Mouse (Mus musculus) forebrain, embryonic 12.5 days (tissue): ENCODE measurements at regions not wholly inside any gene's neighbourhood (a gene's known extent, or its start where the extent isn't known, plus 50 kb on each side); places are given as distances from the start of the nearest gene placed in this dataset.
A peak's percentile ranks its signal among the peaks of the same experiment; 100 is the strongest.

Experiments
- ATAC-seq: fragments of 200-750 bp; cut with Nextera tagmentation; 2 replicates; pipeline ENCODE4 v1.8.0; 2017; ENCODE audit warnings: moderate TSS enrichment; ENCODE audit not compliant: low FRiP score
- H3K27ac ChIP-seq: fragments of 300-500 bp; sonication (generic); 2 replicates; pipeline ENCODE4 v1.5.1; 2016; ENCODE audit warnings: mild to moderate bottlenecking
- H3K27me3 ChIP-seq: fragments of 300-500 bp; sonication (generic); 2 replicates; pipeline ENCODE4 v1.6.1; 2016; ENCODE audit warnings: mild to moderate bottlenecking
- H3K36me3 ChIP-seq: fragments of 300-500 bp; sonication (generic); replicated peaks from 2 replicates; pipeline ENCODE4 v1.6.1; 2016; ENCODE audit warnings: mild to moderate bottlenecking
- H3K4me1 ChIP-seq: fragments of 300-500 bp; sonication (generic); 2 replicates; pipeline ENCODE4 v1.6.1; 2016
- H3K4me2 ChIP-seq: fragments of 300-500 bp; sonication (generic); 2 replicates; pipeline ENCODE4 v1.6.1; 2016; ENCODE audit warnings: mild to moderate bottlenecking, moderate library complexity
- H3K4me3 ChIP-seq: fragments of 300-500 bp; sonication (generic); replicated peaks from 2 replicates; pipeline ENCODE4 v1.5.1; 2016; ENCODE audit warnings: mild to moderate bottlenecking
- H3K9ac ChIP-seq: fragments of 300-500 bp; sonication (generic); 2 replicates; pipeline ENCODE4 v1.6.1; 2016; ENCODE audit warnings: mild to moderate bottlenecking
- H3K9me3 ChIP-seq: fragments of 300-500 bp; sonication (generic); 2 replicates; pipeline ENCODE4 v1.6.1; 2016
- WGBS: fragments of 180-500 bp; shearing (Covaris S2); methylation state at CpG from one replicate; pipeline ENCODE4 v1.1.7; 2016; 5-methylcytosine and 5-hydroxymethylcytosine counted together

- Histone ChIP-seq H3K9ac (no peak overlapping the region), H3K4me3 (no peak overlapping the region), H3K27ac (peak overlapping the region; percentile 56), H3K4me1 (peaks cover 9% of the 10 kb centered on the region; the same call in 1 of the 2 replicates), H3K36me3 (no peaks in the 10 kb centered on the region), H3K27me3 (no peaks in the 10 kb centered on the region), H3K4me2 (no peak overlapping the region), H3K9me3 (no peaks in the 10 kb centered on the region)
- ATAC-seq: peak; percentile 21; the same call in 1 of the 2 replicates
- 41% methylated on average over 7 of the region's 7 CpGs for WGBS
These were observed 240.1 kb upstream of the Zeb2 start for GRCm38 (mm10) chr2:45357266-45357665.

DNA sequence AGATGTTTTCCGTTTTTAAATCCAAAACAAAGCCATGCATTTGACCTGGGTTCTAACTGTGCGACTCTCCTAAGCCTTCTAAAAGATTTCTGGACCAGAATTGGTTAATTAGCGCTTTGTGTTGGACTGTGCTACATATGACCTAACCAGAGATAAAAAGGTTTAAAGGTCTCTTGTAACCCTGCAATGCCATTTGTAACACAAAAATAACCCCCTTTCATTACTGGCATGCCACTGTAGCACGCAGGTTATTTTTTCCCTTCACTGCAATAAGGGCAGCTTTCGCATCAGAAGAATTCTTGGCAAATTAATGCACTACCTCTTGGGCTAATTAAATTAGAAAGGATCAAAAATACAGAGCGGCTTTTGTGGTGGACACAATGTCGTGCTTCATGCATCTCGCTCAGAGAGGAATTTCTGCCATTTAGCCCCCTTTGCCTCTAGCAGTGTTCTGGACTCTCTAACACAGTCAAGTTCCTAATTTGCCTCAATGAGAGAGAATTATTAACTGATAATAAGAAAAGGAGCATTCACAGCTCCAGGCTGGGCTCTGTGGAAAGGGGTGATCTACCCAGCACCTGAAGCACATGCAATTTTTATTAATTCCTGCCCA lies 239.5 kb upstream of the Zeb2 start:
- Histone ChIP-seq H3K4me1 (peaks cover 9% of the 10 kb centered on the region; the same call in 1 of the 2 replicates), H3K36me3 (no peaks in the 10 kb centered on the region), H3K27me3 (no peaks in the 10 kb centered on the region), H3K9ac (no peak overlapping the region), H3K9me3 (no peaks in the 10 kb centered on the region), H3K4me2 (0 out of 2 replicates have a peak overlapping the region, but pooled peaks have one; percentile 15), H3K27ac (peak overlapping the region; percentile 53; the same call in 1 of the 2 replicates), H3K4me3 (no peak overlapping the region)
- WGBS: 26% methylated on average over 8 of the region's 8 CpGs
- ATAC-seq: peak; percentile 80; the same call in 1 of the 2 replicates

DNA sequence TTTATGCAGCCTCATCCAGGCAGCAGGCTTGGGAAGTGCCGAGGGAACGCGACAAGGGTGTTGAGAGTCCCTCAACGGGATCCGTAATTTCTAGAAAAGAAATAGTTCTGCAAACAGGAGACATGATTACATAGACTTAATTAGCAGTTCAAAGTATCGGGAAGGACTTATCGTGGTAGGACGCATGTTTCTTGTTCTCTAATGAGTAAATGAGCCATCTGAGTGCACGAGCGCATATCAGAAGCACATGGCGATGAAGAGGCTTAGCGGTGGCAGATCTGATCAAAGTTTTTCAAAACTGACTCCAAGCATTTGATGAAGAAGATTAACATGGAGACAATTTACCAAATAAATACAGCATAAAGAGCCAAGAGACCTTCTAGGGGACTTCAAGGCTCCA lies 238.8 kb upstream of the Zeb2 start:
- no peak overlapping the region for H3K9ac ChIP-seq
- no peaks in the 10 kb centered on the region for H3K9me3 ChIP-seq
- no peaks in the 10 kb centered on the region for H3K27me3 ChIP-seq
- peaks cover 9% of the 10 kb centered on the region; the same call in 1 of the 2 replicates for H3K4me1 ChIP-seq
- 0 out of 2 replicates have a peak overlapping the region, but pooled peaks have one; percentile 19 for H3K27ac ChIP-seq
- no peaks in the 10 kb centered on the region for H3K36me3 ChIP-seq
- no peak for ATAC-seq
- H3K4me2 ChIP-seq: peak overlapping the region; percentile 15
- no peak overlapping the region for H3K4me3 ChIP-seq
- 58% methylated on average over 12 of the region's 12 CpGs for WGBS

GRCm38 (mm10) chr2:45351529-45352133 lies 234.4 kb upstream of the Zeb2 start:
- Histone ChIP-seq H3K27me3 (no peaks in the 10 kb centered on the region), H3K27ac (no peak overlapping the region), H3K4me2 (no peak overlapping the region), H3K9me3 (no peaks in the 10 kb centered on the region), H3K4me3 (no peak overlapping the region), H3K9ac (no peak overlapping the region), H3K36me3 (no peaks in the 10 kb centered on the region), H3K4me1 (peaks cover 1% of the 10 kb centered on the region; the same call in 1 of the 2 replicates)
- 81% methylated on average over 1 of the region's 1 CpGs for WGBS
- ATAC-seq: no peak

DNA sequence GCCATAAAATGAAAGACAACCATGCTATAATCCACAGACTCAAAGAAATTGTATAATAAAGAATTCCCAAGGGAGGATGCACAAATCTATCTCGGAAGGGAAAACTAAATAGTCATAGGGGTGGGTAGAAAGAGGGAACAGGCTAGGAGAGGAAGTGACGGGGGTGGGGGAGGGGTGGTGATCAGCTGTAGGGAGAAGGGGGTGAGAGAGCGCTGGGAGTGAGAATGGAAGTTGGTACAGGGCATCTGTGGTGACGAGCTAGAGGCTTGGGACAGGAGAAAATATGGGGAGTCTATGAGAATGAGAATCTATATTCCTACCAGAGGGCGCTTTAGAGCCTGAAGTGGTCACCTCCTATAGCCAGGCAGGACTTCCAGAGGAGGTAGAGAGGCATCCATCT lies 229.2 kb upstream of the Zeb2 start:
- H3K9ac ChIP-seq: no peak overlapping the region
- no peak for ATAC-seq
- 82% methylated on average over 5 of the region's 5 CpGs for WGBS
- no peaks in the 10 kb centered on the region for H3K36me3 ChIP-seq
- H3K27me3 ChIP-seq: no peaks in the 10 kb centered on the region
- H3K4me3 ChIP-seq: no peak overlapping the region
- no peaks in the 10 kb centered on the region for H3K4me1 ChIP-seq
- no peak overlapping the region for H3K27ac ChIP-seq
- no peaks in the 10 kb centered on the region for H3K9me3 ChIP-seq
- H3K4me2 ChIP-seq: no peak overlapping the region

DNA sequence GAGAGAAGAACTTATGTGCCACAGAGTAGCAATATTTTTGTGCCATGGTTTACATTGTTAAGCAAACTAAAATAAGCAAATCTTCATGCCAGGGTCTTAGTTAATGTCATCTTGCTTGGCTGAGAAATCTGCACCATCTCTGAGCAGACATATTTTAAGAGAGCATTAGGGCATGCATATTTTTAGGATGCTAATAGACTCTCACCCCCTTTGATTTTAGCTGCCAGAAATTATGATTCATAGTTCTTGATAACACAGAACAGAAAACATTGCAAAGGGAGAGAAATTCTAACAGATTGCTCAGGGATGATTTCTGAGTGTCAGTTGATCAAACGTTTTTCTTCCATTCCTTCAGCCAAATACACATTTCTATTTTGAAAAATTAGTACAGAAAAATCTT lies 222.7 kb upstream of the Zeb2 start:
- no peak overlapping the region for H3K4me2 ChIP-seq
- H3K9me3 ChIP-seq: no peaks in the 10 kb centered on the region
- no peak overlapping the region for H3K27ac ChIP-seq
- H3K36me3 ChIP-seq: no peaks in the 10 kb centered on the region
- no peak overlapping the region for H3K4me3 ChIP-seq
- 71% methylated on average over 1 of the region's 1 CpGs for WGBS
- H3K4me1 ChIP-seq: no peaks in the 10 kb centered on the region
- no peak overlapping the region for H3K9ac ChIP-seq
- no peak for ATAC-seq
- H3K27me3 ChIP-seq: no peaks in the 10 kb centered on the region

- no peak for ATAC-seq
- Histone ChIP-seq H3K4me3 (no peak overlapping the region), H3K36me3 (no peaks in the 10 kb centered on the region), H3K4me1 (no peaks in the 10 kb centered on the region), H3K27me3 (no peaks in the 10 kb centered on the region), H3K9me3 (no peaks in the 10 kb centered on the region), H3K27ac (no peak overlapping the region), H3K4me2 (no peak overlapping the region), H3K9ac (no peak overlapping the region)
These were observed 221.6 kb upstream of the Zeb2 start for GRCm38 (mm10) chr2:45338809-45339208.

DNA sequence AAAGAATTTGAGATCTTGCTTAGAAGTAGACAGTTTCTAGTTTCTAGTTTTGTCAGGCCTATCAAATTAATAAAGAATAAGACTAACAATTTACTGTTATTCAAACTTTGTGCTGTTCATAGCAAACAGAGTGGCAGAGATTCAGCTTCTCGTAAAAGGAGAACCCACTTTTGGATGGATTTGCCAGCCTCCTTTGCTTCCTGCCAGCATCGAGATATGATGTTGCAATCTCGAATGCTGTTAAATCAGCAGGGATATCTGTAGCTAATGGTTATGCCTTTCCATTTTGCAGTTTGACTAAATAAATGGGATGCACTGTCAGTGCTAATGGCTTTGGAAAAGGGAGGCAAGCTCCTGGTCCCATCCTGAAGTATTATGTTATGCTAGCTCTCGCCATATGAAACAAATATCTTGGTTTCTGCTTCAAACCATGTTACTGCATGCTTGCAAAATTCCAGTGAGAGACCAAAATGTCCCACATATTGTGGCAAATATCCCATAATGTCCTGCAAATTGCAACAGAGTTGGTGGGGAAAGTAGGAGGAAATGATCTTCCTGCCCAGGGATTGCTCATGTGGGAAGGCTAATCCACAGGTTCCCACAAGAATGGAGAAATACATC lies 199.9 kb upstream of the Zeb2 start:
- Histone ChIP-seq H3K36me3 (no peaks in the 10 kb centered on the region), H3K9me3 (no peaks in the 10 kb centered on the region), H3K4me3 (no peak overlapping the region), H3K4me2 (no peak overlapping the region), H3K4me1 (no peaks in the 10 kb centered on the region), H3K27me3 (no peaks in the 10 kb centered on the region), H3K27ac (no peak overlapping the region), H3K9ac (no peak overlapping the region)
- ATAC-seq: no peak
- WGBS: 90% methylated on average over 4 of the region's 4 CpGs

DNA sequence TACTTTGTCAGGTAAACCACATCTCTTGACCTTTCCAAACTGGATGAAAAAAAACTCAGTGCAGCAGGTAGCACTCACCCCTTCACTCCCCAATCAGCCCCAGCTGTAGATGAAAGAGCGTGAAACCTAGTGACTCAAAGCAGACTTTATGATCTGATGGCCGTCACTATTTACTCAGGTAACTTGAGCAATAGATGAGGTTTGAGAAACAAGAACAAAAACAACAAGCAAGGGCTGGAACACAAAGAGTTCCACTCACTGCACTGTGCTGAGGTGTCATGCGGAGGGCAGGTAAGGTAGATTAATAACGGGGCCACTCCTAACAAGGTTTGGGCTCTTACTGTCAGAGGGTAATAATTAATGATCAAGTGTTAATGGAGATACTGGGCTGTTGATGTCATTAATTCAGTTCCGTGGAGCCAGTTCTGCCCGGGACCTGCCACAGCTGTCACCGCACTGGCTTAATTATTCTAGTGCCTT lies 170.4 kb upstream of the Zeb2 start:
- Histone ChIP-seq H3K9ac (no peak overlapping the region), H3K27ac (no peak overlapping the region), H3K4me1 (peaks cover 10% of the 10 kb centered on the region), H3K9me3 (no peaks in the 10 kb centered on the region), H3K4me3 (no peak overlapping the region), H3K27me3 (no peaks in the 10 kb centered on the region), H3K4me2 (no peak overlapping the region), H3K36me3 (no peaks in the 10 kb centered on the region)
- 0 out of 2 replicates have a peak, but pooled peaks have one; percentile 36 for ATAC-seq
- WGBS: 44% methylated on average over 7 of the region's 7 CpGs

DNA sequence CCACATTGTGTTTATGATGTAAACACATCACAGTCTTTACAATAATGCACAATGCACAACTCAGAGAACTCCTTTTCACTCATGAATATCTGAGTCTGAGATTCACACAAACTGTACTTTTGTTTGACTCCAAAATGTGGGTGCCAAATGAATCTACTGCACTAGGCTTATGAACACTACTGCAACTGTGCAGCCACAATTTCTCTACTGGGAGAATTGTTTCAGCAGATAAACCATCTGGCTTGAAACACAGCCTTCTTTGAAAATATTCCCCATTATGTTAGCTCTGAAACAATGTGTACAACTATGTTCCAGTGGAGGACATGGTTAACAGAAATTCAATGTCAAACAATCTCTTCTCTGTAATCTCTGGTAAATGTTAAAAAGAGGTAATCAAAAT lies 166.6 kb upstream of the Zeb2 start:
- Histone ChIP-seq H3K4me1 (peaks cover 10% of the 10 kb centered on the region), H3K4me2 (no peak overlapping the region), H3K9ac (no peak overlapping the region), H3K9me3 (no peaks in the 10 kb centered on the region), H3K4me3 (no peak overlapping the region), H3K27ac (no peak overlapping the region), H3K27me3 (no peaks in the 10 kb centered on the region), H3K36me3 (no peaks in the 10 kb centered on the region)
- no peak for ATAC-seq

GRCm38 (mm10) chr2:45279490-45279889 lies 162.3 kb upstream of the Zeb2 start:
- Histone ChIP-seq H3K4me2 (no peak overlapping the region), H3K27me3 (no peaks in the 10 kb centered on the region), H3K4me3 (no peak overlapping the region), H3K9ac (no peak overlapping the region), H3K4me1 (no peaks in the 10 kb centered on the region), H3K27ac (no peak overlapping the region), H3K36me3 (no peaks in the 10 kb centered on the region), H3K9me3 (no peaks in the 10 kb centered on the region)
- WGBS: 91% methylated on average over 4 of the region's 4 CpGs
- ATAC-seq: no peak

DNA sequence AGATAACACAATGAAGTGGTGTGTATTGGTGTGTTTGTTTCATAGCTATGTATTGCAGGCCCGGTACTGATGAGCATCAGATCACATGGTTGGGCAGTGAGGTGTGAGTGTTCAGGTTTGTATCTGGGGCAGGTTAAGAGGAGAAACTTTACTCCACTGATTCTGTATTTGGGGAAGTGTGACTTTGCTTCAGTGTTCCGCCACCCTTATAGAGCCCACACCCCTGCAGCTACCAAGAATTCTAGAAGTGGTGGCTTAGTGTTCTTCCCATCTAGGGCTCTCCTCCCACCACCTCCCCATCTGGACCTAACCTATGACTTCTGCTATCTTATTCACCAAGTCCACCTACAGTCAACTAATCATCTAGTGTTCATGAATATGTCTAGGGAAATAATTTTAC lies 160.4 kb upstream of the Zeb2 start:
- H3K27me3 ChIP-seq: no peaks in the 10 kb centered on the region
- no peak overlapping the region for H3K4me2 ChIP-seq
- no peak for ATAC-seq
- H3K36me3 ChIP-seq: no peaks in the 10 kb centered on the region
- H3K9me3 ChIP-seq: no peaks in the 10 kb centered on the region
- H3K27ac ChIP-seq: no peak overlapping the region
- H3K4me1 ChIP-seq: no peaks in the 10 kb centered on the region
- no peak overlapping the region for H3K9ac ChIP-seq
- WGBS: 93% methylated on average over 2 of the region's 2 CpGs
- H3K4me3 ChIP-seq: no peak overlapping the region

DNA sequence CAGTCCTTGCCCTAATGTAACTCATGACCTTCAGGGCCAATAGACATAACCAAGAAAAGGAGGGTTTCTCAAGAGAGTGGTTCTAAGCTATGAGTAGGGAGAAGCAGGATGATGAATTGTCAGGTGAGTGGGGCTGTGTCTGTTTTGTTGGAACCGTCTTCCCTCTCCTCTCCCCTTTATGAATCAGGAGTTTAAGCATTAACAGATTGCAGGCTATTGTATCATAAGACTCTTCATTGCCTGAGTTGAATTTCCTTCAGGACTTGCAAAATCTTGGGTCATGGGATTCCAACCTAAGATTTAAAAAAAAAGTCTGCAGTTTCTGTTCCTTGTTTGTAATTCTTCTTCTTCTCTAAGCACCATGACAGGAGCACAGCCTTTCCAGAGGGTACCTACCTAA lies 159.5 kb upstream of the Zeb2 start:
- ATAC-seq: no peak
- Histone ChIP-seq H3K27ac (no peak overlapping the region), H3K36me3 (no peaks in the 10 kb centered on the region), H3K9ac (no peak overlapping the region), H3K4me2 (no peak overlapping the region), H3K4me3 (no peak overlapping the region), H3K4me1 (no peaks in the 10 kb centered on the region), H3K9me3 (no peaks in the 10 kb centered on the region), H3K27me3 (no peaks in the 10 kb centered on the region)
- WGBS: 86% methylated on average over 1 of the region's 1 CpGs
